Mouse (Mus musculus) gastrocnemius, postnatal 10 days (tissue): ENCODE measurements around the gene Nmt1. TPM values are rescaled to one million over a fixed set of nuclear protein-coding genes. Genes with fewer than 3 reads are reported as not detected.
A peak's percentile ranks its signal among the peaks of the same experiment; 100 is the strongest.

ENCODE experiments used
- DNase-seq: peaks from one replicate; pipeline ENCODE4 v3.0.0; 2021; ENCODE audit warnings: mixed read lengths
- total RNA-seq, 2 experiments: library from RNA; stranded (reverse); gene quantifications; 2 replicates each; pipeline ENCODE4 v1.2.3; 2021

Nmt1 gene
- total RNA-seq, 2 experiments from 2014 or later = 41.5 to 49.7 TPM

GRCm38 (mm10) chr11:103078131-103078530 is 50.1 kb downstream of the Nmt1 start:
- no peak for DNase-seq

GRCm38 (mm10) chr11:103080323-103081091 is 52.5 kb downstream of the Nmt1 start:
- DNase-seq = no peak

- DNase-seq = no peak
Measured at GRCm38 (mm10) chr11:103081631-103082030, 53.6 kb downstream of the Nmt1 start.

- no peak for DNase-seq
Measured at GRCm38 (mm10) chr11:103093306-103093705, 65.3 kb downstream of the Nmt1 start.

GRCm38 (mm10) chr11:103093862-103094833 is 66.2 kb downstream of the Nmt1 start:
- no peak for DNase-seq

GRCm38 (mm10) chr11:103095107-103095670 is 67.2 kb downstream of the Nmt1 start:
- no peak for DNase-seq

GRCm38 (mm10) chr11:103095801-103096200 is 67.8 kb downstream of the Nmt1 start:
- DNase-seq = no peak

GRCm38 (mm10) chr11:103096979-103097894 is 69.2 kb downstream of the Nmt1 start:
- no peak for DNase-seq

- DNase-seq = no peak
Measured at GRCm38 (mm10) chr11:103098531-103099190, 70.7 kb downstream of the Nmt1 start.

GRCm38 (mm10) chr11:103099352-103099940 is 71.5 kb downstream of the Nmt1 start:
- DNase-seq = no peak

GRCm38 (mm10) chr11:103100361-103100760 is 72.4 kb downstream of the Nmt1 start:
- no peak for DNase-seq

- peak; percentile 80 for DNase-seq
Measured at GRCm38 (mm10) chr11:103101481-103101865, 73.5 kb downstream of the Nmt1 start, which contains the start of the genes Plcd3 and Acbd4. Gene Plcd3, minus strand, starts transcription at chr11:103101658. Gene Acbd4, plus strand, starts transcription at chr11:103101682.

GRCm38 (mm10) chr11:103101866-103102501 is 74.0 kb downstream of the Nmt1 start:
- peak; percentile 70 for DNase-seq

- DNase-seq = peak; percentile 99
Measured at GRCm38 (mm10) chr11:103102725-103103349, 74.8 kb downstream of the Nmt1 start.

GRCm38 (mm10) chr11:103103621-103104020 is 75.6 kb downstream of the Nmt1 start:
- no peak for DNase-seq

GRCm38 (mm10) chr11:103104469-103104868 is 76.5 kb downstream of the Nmt1 start:
- no peak for DNase-seq

- DNase-seq = no peak
Measured at GRCm38 (mm10) chr11:103105180-103105725, 77.3 kb downstream of the Nmt1 start.

- no peak for DNase-seq
Measured at GRCm38 (mm10) chr11:103105810-103106209, 77.8 kb downstream of the Nmt1 start.

GRCm38 (mm10) chr11:103106386-103106785 is 78.4 kb downstream of the Nmt1 start:
- no peak for DNase-seq
